12 mouse cellular contexts compared by ENCODE assay signal in the genomic region with DNA sequence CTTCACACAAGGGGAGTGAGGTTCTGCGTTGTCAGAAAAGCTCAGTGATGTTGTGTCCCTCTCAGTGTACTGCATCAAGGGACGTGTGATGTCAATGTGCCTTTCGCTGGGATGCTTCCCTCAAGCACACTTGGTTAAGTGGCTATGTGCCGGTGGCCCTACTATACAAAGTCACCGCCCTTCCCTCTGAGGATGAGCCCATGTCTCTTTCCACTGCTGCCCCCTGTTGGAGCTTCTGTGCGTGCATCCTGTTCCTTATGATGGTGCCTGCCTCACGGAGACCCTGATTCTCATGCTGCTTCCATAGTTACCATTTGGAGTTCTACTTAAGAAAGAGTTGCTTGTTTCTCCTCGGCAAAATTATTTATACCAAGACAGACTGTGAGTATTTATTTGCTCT.
A peak's percentile ranks its signal among the peaks of the same experiment; 100 is the strongest.
DNase-seq lines count a peak whose midpoint lies in the region; ATAC-seq and TF ChIP-seq lines count a peak whose summit lies in the region.
"Had no signal": no experiment of that assay in that cellular context is flagged by ENCODE, and none has a peak within 500 bp of the region (broad histone marks: within the 10 kb centered on the region; RNA-seq: fewer than 3 reads in every experiment).

No protein-coding gene starts in this region.

- H3K9ac ChIP-seq in liver, embryonic 12.5 days: no peak overlapping the region
- H3K9ac ChIP-seq in stomach, postnatal 0 days (ENCODE audit: low read length): no peak overlapping the region
- H3K9ac ChIP-seq: forebrain, embryonic 15.5 days; neural tube, embryonic 13.5 days had no signal

- H3K4me3 ChIP-seq in liver, embryonic 12.5 days: no peak overlapping the region
- H3K4me3 ChIP-seq in bone marrow, adult 2 months (replicated peaks; ENCODE audit: control insufficient read depth, low read depth, low read length): no peak overlapping the region
- H3K4me3 ChIP-seq in stomach, postnatal 0 days (ENCODE audit: low read depth, low read length): no peak overlapping the region
- no peak overlapping the region for H3K4me3 ChIP-seq in embryonic facial prominence, embryonic 10.5 days
- H3K4me3 ChIP-seq: forebrain, embryonic 15.5 days; megakaryocyte, embryonic 14.5 days; neural tube, embryonic 13.5 days had no signal

- WGBS in liver, embryonic 12.5 days (ENCODE audit: insufficient replicate concordance): 57% methylated on average over 8 of the region's 8 CpGs
- WGBS in bone marrow, adult 2 months: 76% methylated on average over 8 of the region's 8 CpGs
- 82% methylated on average over 8 of the region's 8 CpGs for WGBS in stomach, postnatal 0 days
- WGBS in embryonic facial prominence, embryonic 10.5 days: 66% methylated on average over 8 of the region's 8 CpGs

- TF ChIP-seq POLR2A in bone marrow, adult 2 months (IDR thresholded peaks at IDR 0.05; ENCODE audit: borderline replicate concordance, control insufficient read depth, low read depth, low read length): no peak

- no peak for TF ChIP-seq EP300 in stomach, postnatal 0 days (optimal IDR thresholded peaks at IDR 0.05)

- DNase-seq in cerebellum, postnatal 10 days: peak; percentile 56 to 62
- DNase-seq in cerebellum, adult 8-10 months: no peak
- peak; percentile 42 for DNase-seq in liver
- DNase-seq in stomach, postnatal 0 days (ENCODE audit: low spot score): no peak
- DNase-seq in cerebellum, adult 11 months: no peak
- DNase-seq in embryonic facial prominence, embryonic 10.5 days (ENCODE audit: low spot score): no peak
- DNase-seq: kidney, adult 18-20 months had no signal

- H3K27ac ChIP-seq in liver, embryonic 12.5 days: no peak overlapping the region
- no peak overlapping the region for H3K27ac ChIP-seq in bone marrow, adult 2 months (ENCODE audit: control insufficient read depth, insufficient read depth, low read depth, low read length, poor library complexity)
- H3K27ac ChIP-seq in stomach, postnatal 0 days (replicated peaks): no peak overlapping the region
- no peak overlapping the region for H3K27ac ChIP-seq in embryonic facial prominence, embryonic 10.5 days (replicated peaks)
- H3K27ac ChIP-seq: forebrain, embryonic 15.5 days; neural tube, embryonic 13.5 days had no signal

- peak; percentile 49 for TF ChIP-seq CTCF in bone marrow, adult 2 months (IDR thresholded peaks at IDR 0.05; ENCODE audit: control insufficient read depth, insufficient read depth, low read length)
- TF ChIP-seq CTCF in stomach, postnatal 0 days (IDR thresholded peaks at IDR 0.05; ENCODE audit: low read depth): peak; percentile 50

- no peaks in the 10 kb centered on the region for H3K36me3 ChIP-seq in liver, embryonic 12.5 days
- no peaks in the 10 kb centered on the region for H3K36me3 ChIP-seq in stomach, postnatal 0 days (ENCODE audit: control insufficient read depth, insufficient read depth, low read length)
- peaks cover 7% of the 10 kb centered on the region; the same call in 1 of the 2 replicates for H3K36me3 ChIP-seq in embryonic facial prominence, embryonic 10.5 days (replicated peaks)
- H3K36me3 ChIP-seq: forebrain, embryonic 15.5 days; neural tube, embryonic 13.5 days had no signal

- H3K27me3 ChIP-seq in liver, embryonic 12.5 days (replicated peaks): no peaks in the 10 kb centered on the region
- H3K27me3 ChIP-seq in stomach, postnatal 0 days (ENCODE audit: control insufficient read depth, insufficient read depth, low read length): no peaks in the 10 kb centered on the region
- no peaks in the 10 kb centered on the region for H3K27me3 ChIP-seq in embryonic facial prominence, embryonic 10.5 days (replicated peaks; ENCODE audit: low read depth, poor library complexity, severe bottlenecking)
- H3K27me3 ChIP-seq: forebrain, embryonic 15.5 days; megakaryocyte, embryonic 14.5 days; neural tube, embryonic 13.5 days had no signal

- no peak for ATAC-seq in liver, embryonic 12.5 days
- ATAC-seq in stomach, postnatal 0 days (ENCODE audit: low FRiP score, low TSS enrichment): no peak
- ATAC-seq: forebrain, embryonic 15.5 days had no signal

- H3K4me1 ChIP-seq in liver, embryonic 12.5 days: peaks cover 4% of the 10 kb centered on the region; the same call in 1 of the 2 replicates
- H3K4me1 ChIP-seq in bone marrow, adult 2 months (ENCODE audit: control insufficient read depth, insufficient read depth, low read length): no peaks in the 10 kb centered on the region
- H3K4me1 ChIP-seq in stomach, postnatal 0 days (replicated peaks; ENCODE audit: control insufficient read depth, insufficient read depth): no peaks in the 10 kb centered on the region; the same call in 1 of the 2 replicates
- peaks cover 7% of the 10 kb centered on the region for H3K4me1 ChIP-seq in embryonic facial prominence, embryonic 10.5 days

- H3K4me2 ChIP-seq in liver, embryonic 12.5 days: no peak overlapping the region
- no peak overlapping the region for H3K4me2 ChIP-seq in stomach, postnatal 0 days (replicated peaks; ENCODE audit: low read depth)
- H3K4me2 ChIP-seq: forebrain, embryonic 15.5 days; neural tube, embryonic 13.5 days had no signal

- H3K9me3 ChIP-seq in liver, embryonic 12.5 days (replicated peaks): no peaks in the 10 kb centered on the region
- no peaks in the 10 kb centered on the region for H3K9me3 ChIP-seq in stomach, postnatal 0 days (ENCODE audit: control insufficient read depth, low read length)
- H3K9me3 ChIP-seq in embryonic facial prominence, embryonic 10.5 days: peaks cover 7% of the 10 kb centered on the region; the same call in 1 of the 2 replicates
- H3K9me3 ChIP-seq: forebrain, embryonic 15.5 days had no signal

Comparison
In these comparisons a context has a peak if more than half of its experiments do, and no peak if none do; other contexts are left out.
1. DNase-seq: peak in cerebellum, postnatal 10 days (2 of 2) and liver (single experiment); none in cerebellum, adult 8-10 months (single experiment), stomach, postnatal 0 days (single experiment), cerebellum, adult 11 months (single experiment) and embryonic facial prominence, embryonic 10.5 days (single experiment).